Mouse (Mus musculus): ENCODE results near the gene Adat1. TPM values are rescaled to one million over a fixed set of nuclear protein-coding genes. Genes with fewer than 3 reads are reported as not detected.

The Adat1 gene
- total and polyA plus RNA-seq, 3 experiments: 1.8 to 2.0 (median 1.8) TPM

DNA sequence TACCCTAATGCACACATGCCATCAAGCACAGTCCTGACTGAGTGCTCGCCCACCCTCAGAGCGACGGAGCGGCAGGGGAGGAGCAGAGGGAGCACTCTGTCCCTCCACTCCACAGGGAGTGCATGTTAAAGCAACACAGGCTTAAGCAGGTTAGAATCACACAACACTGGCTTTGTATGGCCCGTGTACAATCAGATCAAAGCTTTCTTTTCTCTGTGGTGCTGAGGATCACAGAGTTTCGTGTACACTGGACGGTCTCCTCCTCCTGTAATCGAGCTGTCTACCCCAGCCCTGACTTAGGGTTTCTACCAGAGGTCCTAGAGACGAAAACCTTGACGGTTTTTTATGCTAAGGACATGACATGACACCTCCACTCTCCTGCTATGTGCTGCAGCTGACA lies 23.6 kb downstream of the Adat1 start:
- H3K27ac ChIP-seq: no peak overlapping the region
- intact Hi-C loops (cut with DNase I): no loop called here
- no peaks in the 10 kb centered on the region for H3K36me3 ChIP-seq (ENCODE audit: control insufficient read depth, insufficient read depth, low read length)
- H3K27me3 ChIP-seq (ENCODE audit: control insufficient read depth, insufficient read depth, low read length): no peaks in the 10 kb centered on the region
- WGBS: 89% methylated on average over 10 of the region's 10 CpGs
- no peak for DNase-seq
- no peaks in the 10 kb centered on the region for H3K79me2 ChIP-seq (replicated peaks; ENCODE audit: control insufficient read depth, insufficient read depth, low read length)
- no peak overlapping the region for H3K9ac ChIP-seq (ENCODE audit: low read depth, low read length)
- H3K4me1 ChIP-seq (ENCODE audit: control insufficient read depth, insufficient read depth, low read length): no peaks in the 10 kb centered on the region
- H3K4me3 ChIP-seq: no peak overlapping the region
- TF ChIP-seq EP300 (IDR thresholded peaks at IDR 0.05; ENCODE audit: insufficient read depth, low read depth, low read length) (no peak), CTCF (IDR thresholded peaks at IDR 0.05) (no peak), POLR2A (IDR thresholded peaks at IDR 0.05; ENCODE audit: insufficient read depth, low read depth, low read length) (no peak)

DNA sequence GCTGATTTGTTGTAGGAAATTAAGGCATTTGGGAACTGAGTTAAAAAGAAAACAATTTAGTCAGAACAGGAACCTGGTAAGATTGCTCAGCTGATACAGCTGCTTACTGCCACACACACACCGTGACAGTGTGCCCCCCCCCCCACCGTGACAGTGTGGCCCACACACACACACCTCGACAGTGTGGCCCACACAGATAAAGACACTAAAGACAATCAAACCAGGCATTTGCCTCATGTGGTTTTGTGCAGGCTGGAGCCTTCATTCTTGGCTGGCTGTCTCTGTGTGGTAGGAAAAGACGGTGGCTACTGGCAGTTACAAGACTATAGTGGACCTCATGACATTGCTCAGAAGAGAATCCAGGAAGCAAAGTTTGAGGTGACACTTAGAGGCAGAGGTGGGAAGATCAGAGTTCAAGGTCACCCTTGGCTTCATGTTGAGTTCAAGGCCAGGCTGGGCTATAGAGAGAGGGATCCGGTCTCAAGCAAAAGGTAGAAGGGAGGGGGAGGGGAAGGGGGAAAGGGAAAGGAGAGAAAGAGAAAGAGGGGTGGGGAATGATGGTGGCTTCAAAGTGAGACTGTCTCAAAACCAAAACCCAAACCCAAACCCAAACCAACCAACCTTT lies 24.7 kb downstream of the Adat1 start:
- no peaks in the 10 kb centered on the region for H3K79me2 ChIP-seq (replicated peaks; ENCODE audit: control insufficient read depth, insufficient read depth, low read length)
- H3K27me3 ChIP-seq (ENCODE audit: control insufficient read depth, insufficient read depth, low read length): no peaks in the 10 kb centered on the region
- no peak for TF ChIP-seq CTCF (IDR thresholded peaks at IDR 0.05)
- TF ChIP-seq EP300 (IDR thresholded peaks at IDR 0.05; ENCODE audit: insufficient read depth, low read depth, low read length): no peak
- no peak for TF ChIP-seq POLR2A (IDR thresholded peaks at IDR 0.05; ENCODE audit: insufficient read depth, low read depth, low read length)
- DNase-seq: no peak
- H3K4me3 ChIP-seq: no peak overlapping the region
- H3K9ac ChIP-seq (ENCODE audit: low read depth, low read length): no peak overlapping the region
- H3K36me3 ChIP-seq (ENCODE audit: control insufficient read depth, insufficient read depth, low read length): no peaks in the 10 kb centered on the region; the same call in 1 of the 2 replicates
- H3K4me1 ChIP-seq (ENCODE audit: control insufficient read depth, insufficient read depth, low read length): no peaks in the 10 kb centered on the region
- WGBS: 73% methylated on average over 5 of the region's 5 CpGs
- intact Hi-C loops (cut with DNase I): no loop called here
- no peak overlapping the region for H3K27ac ChIP-seq

DNA sequence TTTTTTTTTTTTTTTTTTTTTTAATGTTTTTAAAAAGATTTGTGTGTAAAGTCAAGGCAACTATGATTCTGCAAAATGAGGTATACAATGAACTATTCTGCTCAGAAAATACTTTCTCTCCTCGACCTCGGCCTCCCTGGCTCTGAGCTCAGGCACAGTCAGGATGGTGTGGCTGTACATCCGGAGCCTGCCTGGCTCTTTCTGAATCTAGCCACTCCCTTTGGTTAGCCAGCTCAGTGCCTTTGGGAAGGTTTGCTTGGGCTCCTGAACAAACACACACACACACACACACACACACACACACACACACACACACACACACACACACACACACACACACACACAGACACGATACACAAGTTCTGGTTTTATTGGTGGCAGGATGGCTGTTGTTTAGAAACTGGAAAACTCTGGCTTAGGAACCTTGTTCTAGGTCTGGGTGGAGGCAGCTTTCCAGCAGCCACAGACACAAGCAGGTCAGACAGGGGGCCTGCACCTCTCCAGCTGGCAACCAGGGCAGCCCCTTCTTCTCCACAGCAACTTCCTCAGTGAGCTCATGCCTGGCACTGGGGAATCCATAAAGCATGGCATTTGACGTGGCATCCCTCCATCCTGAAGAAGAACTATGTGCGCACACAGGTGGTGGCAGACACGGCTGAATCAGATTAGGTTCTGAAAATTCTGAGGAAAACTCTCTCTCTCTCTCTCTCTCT lies 27.1 kb downstream of the Adat1 start:
- DNase-seq: no peak

DNA sequence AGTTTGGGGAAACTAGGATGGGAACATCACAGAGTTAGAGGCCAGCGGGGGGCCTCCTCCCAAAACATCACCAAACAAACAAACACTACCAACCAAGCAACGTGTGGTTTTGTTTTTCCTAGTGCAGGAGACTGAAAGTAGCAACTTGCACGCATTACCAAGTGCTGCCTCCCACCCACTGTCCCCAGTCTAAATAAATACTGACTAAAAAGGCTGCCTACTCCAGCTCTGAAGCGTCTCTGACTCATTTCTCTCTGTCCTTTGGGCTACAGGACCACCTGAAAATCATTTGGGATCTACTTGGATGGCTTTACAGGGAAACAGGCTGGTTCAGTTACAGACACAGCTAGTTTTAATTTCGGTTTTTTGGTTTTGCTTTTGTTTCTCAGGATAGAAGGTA lies 27.8 kb downstream of the Adat1 start:
- DNase-seq: no peak
- Histone ChIP-seq H3K27ac (no peak overlapping the region), H3K4me1 (ENCODE audit: control insufficient read depth, insufficient read depth, low read length) (no peaks in the 10 kb centered on the region), H3K79me2 (replicated peaks; ENCODE audit: control insufficient read depth, insufficient read depth, low read length) (no peaks in the 10 kb centered on the region), H3K27me3 (ENCODE audit: control insufficient read depth, insufficient read depth, low read length) (no peaks in the 10 kb centered on the region), H3K4me3 (no peak overlapping the region), H3K36me3 (ENCODE audit: control insufficient read depth, insufficient read depth, low read length) (no peaks in the 10 kb centered on the region; the same call in 1 of the 2 replicates), H3K9ac (ENCODE audit: low read depth, low read length) (no peak overlapping the region)
- intact Hi-C loops (cut with DNase I): no loop called here
- WGBS: 71% methylated on average over 5 of the region's 5 CpGs
- TF ChIP-seq CTCF (IDR thresholded peaks at IDR 0.05): no peak
- no peak for TF ChIP-seq POLR2A (IDR thresholded peaks at IDR 0.05; ENCODE audit: insufficient read depth, low read depth, low read length)
- no peak for TF ChIP-seq EP300 (IDR thresholded peaks at IDR 0.05; ENCODE audit: insufficient read depth, low read depth, low read length)

More for the DNA sequence above, 27.1 kb downstream of the Adat1 start:
- intact Hi-C loops (cut with DNase I): no loop called here
- Histone ChIP-seq H3K79me2 (replicated peaks; ENCODE audit: control insufficient read depth, insufficient read depth, low read length) (no peaks in the 10 kb centered on the region), H3K36me3 (ENCODE audit: control insufficient read depth, insufficient read depth, low read length) (no peaks in the 10 kb centered on the region; the same call in 1 of the 2 replicates), H3K27ac (no peak overlapping the region), H3K27me3 (ENCODE audit: control insufficient read depth, insufficient read depth, low read length) (no peaks in the 10 kb centered on the region), H3K4me1 (ENCODE audit: control insufficient read depth, insufficient read depth, low read length) (no peaks in the 10 kb centered on the region), H3K4me3 (no peak overlapping the region), H3K9ac (ENCODE audit: low read depth, low read length) (no peak overlapping the region)
- no peak for TF ChIP-seq CTCF (IDR thresholded peaks at IDR 0.05)
- TF ChIP-seq POLR2A (IDR thresholded peaks at IDR 0.05; ENCODE audit: insufficient read depth, low read depth, low read length): no peak
- no peak for TF ChIP-seq EP300 (IDR thresholded peaks at IDR 0.05; ENCODE audit: insufficient read depth, low read depth, low read length)
- 62% methylated on average over 7 of the region's 7 CpGs for WGBS

DNA sequence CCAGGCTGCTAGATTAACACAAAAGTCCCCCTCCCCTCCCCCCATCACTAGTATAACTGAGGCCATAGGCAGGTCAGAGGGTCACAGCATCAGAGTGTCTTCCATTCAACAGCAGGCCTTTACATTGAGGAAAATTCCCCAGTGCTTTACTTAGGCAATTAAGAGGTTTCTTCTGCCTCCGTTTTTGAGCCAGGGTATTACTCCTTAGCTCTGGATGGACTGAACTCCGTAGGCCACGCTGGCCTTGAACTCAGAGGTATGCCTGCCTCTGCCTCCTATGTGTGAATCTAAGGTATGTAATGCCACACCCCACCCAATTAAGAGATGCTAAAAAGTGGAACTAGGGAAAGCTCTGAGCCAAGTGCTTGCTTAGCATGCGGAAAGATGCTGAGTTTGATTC lies 28.6 kb downstream of the Adat1 start:
- 86% methylated on average over 4 of the region's 4 CpGs for WGBS
- H3K27me3 ChIP-seq (ENCODE audit: control insufficient read depth, insufficient read depth, low read length): no peaks in the 10 kb centered on the region

DNA sequence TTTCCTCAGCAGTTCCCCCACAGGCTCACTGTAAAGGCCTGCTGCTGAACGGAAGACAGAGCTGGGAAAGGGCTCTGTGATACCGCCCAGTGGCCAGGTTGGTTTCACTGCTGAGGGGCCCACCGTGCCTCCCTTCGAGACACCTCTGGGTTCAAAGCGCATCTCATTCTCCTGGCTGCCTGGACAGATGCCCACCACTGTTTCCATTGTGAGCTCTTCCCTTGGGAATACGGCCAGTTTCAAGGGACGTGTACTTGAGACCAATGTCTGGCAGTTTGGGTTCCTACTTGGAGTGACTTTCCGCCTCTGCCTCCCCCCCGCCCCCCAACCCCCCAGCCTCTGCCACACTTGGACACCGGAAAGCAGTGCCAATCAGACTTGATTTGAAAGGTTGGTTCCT lies 29.0 kb downstream of the Adat1 start:
- 47% methylated on average over 10 of the region's 10 CpGs for WGBS
- H3K79me2 ChIP-seq (replicated peaks; ENCODE audit: control insufficient read depth, insufficient read depth, low read length): no peaks in the 10 kb centered on the region
- H3K9ac ChIP-seq (ENCODE audit: low read depth, low read length): no peak overlapping the region
- no peak overlapping the region for H3K27ac ChIP-seq
- no peaks in the 10 kb centered on the region for H3K27me3 ChIP-seq (ENCODE audit: control insufficient read depth, insufficient read depth, low read length)
- no peak overlapping the region for H3K4me3 ChIP-seq
- H3K36me3 ChIP-seq (ENCODE audit: control insufficient read depth, insufficient read depth, low read length): no peaks in the 10 kb centered on the region; the same call in 1 of the 2 replicates
- TF ChIP-seq POLR2A (IDR thresholded peaks at IDR 0.05; ENCODE audit: insufficient read depth, low read depth, low read length): no peak
- no peak for TF ChIP-seq EP300 (IDR thresholded peaks at IDR 0.05; ENCODE audit: insufficient read depth, low read depth, low read length)
- no peak for TF ChIP-seq CTCF (IDR thresholded peaks at IDR 0.05)
- no peaks in the 10 kb centered on the region for H3K4me1 ChIP-seq (ENCODE audit: control insufficient read depth, insufficient read depth, low read length)
- DNase-seq: no peak
- intact Hi-C loops (cut with DNase I): no loop called here

More for the DNA sequence above, 28.6 kb downstream of the Adat1 start:
- no peak for TF ChIP-seq POLR2A (IDR thresholded peaks at IDR 0.05; ENCODE audit: insufficient read depth, low read depth, low read length)
- TF ChIP-seq CTCF (IDR thresholded peaks at IDR 0.05): no peak
- TF ChIP-seq EP300 (IDR thresholded peaks at IDR 0.05; ENCODE audit: insufficient read depth, low read depth, low read length): no peak
- no peak for DNase-seq
- Histone ChIP-seq H3K9ac (ENCODE audit: low read depth, low read length) (no peak overlapping the region), H3K79me2 (replicated peaks; ENCODE audit: control insufficient read depth, insufficient read depth, low read length) (no peaks in the 10 kb centered on the region), H3K4me1 (ENCODE audit: control insufficient read depth, insufficient read depth, low read length) (no peaks in the 10 kb centered on the region), H3K36me3 (ENCODE audit: control insufficient read depth, insufficient read depth, low read length) (no peaks in the 10 kb centered on the region; the same call in 1 of the 2 replicates), H3K4me3 (no peak overlapping the region), H3K27ac (no peak overlapping the region)
- intact Hi-C loops (cut with DNase I): no loop called here
